8 mouse cellular contexts compared by ENCODE assay signal in the genomic region with DNA sequence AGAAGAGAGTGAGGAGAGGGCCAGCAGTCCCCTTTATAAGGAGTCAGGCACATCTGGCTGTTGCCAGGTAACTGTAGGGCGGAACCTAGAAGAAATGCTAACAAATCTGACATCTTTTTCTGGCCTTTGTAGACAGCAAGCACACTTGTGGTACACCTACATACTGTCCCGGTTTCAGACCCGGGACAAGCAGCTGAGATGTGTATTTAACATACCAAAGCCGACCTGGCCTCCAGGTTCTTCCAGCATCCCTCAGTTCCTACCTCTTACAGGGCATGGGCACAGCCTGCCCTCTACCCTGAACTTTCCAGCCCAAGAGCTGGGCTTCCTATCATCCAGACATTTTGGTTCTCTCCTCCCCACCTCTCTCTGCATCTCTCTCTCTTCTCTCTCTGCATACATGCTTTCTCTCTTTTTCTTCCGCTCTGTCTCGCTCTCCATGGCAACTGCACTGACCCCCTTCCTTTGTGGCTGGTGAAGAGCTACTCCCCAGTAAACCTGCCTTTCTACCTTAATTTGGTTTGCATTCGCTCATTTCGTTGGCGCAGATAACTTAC. TPM values are rescaled to one million over a fixed set of nuclear protein-coding genes. Genes with fewer than 3 reads are reported as not detected.
DNase-seq lines count a peak whose midpoint lies in the region; ATAC-seq lines count a peak whose summit lies in the region.

No protein-coding gene starts in this region.

- H3K4me1 ChIP-seq in heart, embryonic 16.5 days (ENCODE audit: control insufficient read depth, insufficient read depth, low read length): peaks cover 4% of the 10 kb centered on the region
- H3K4me1 ChIP-seq in embryonic facial prominence, embryonic 12.5 days: peaks cover 7% of the 10 kb centered on the region
- 0 out of 2 replicates have a peak, but pooled peaks cover 3% of the 10 kb centered on the region for H3K4me1 ChIP-seq in limb, embryonic 11.5 days (ENCODE audit: control insufficient read depth, insufficient read depth, low read length)
- H3K4me1 ChIP-seq in neural tube, embryonic 14.5 days (ENCODE audit: control insufficient read depth, insufficient read depth, low read length): no peaks in the 10 kb centered on the region; the same call in 1 of the 2 replicates

- WGBS in heart, embryonic 16.5 days: 39% methylated on average over 9 of the region's 9 CpGs
- 24% methylated on average over 9 of the region's 9 CpGs for WGBS in embryonic facial prominence, embryonic 12.5 days
- 36% methylated on average over 9 of the region's 9 CpGs for WGBS in limb, embryonic 11.5 days
- 19% methylated on average over 9 of the region's 9 CpGs for WGBS in neural tube, embryonic 14.5 days

- peak overlapping the region; percentile 30 for H3K4me3 ChIP-seq in heart, embryonic 16.5 days (ENCODE audit: low read length)
- H3K4me3 ChIP-seq in embryonic facial prominence, embryonic 12.5 days: no peak overlapping the region
- no peak overlapping the region for H3K4me3 ChIP-seq in limb, embryonic 11.5 days (ENCODE audit: low read depth, low read length)
- H3K4me3 ChIP-seq in neural tube, embryonic 14.5 days (ENCODE audit: low read depth, low read length): no peak overlapping the region

- H3K36me3 ChIP-seq in heart, embryonic 16.5 days (ENCODE audit: control insufficient read depth, insufficient read depth): no peaks in the 10 kb centered on the region
- no peaks in the 10 kb centered on the region for H3K36me3 ChIP-seq in embryonic facial prominence, embryonic 12.5 days
- no peaks in the 10 kb centered on the region for H3K36me3 ChIP-seq in limb, embryonic 11.5 days (ENCODE audit: control insufficient read depth, insufficient read depth, low read length)
- no peaks in the 10 kb centered on the region for H3K36me3 ChIP-seq in neural tube, embryonic 14.5 days (ENCODE audit: control insufficient read depth, insufficient read depth, low read length)

- no peaks in the 10 kb centered on the region for H3K9me3 ChIP-seq in heart, embryonic 16.5 days (replicated peaks; ENCODE audit: control insufficient read depth, low read length)
- H3K9me3 ChIP-seq in embryonic facial prominence, embryonic 12.5 days: no peaks in the 10 kb centered on the region
- no peaks in the 10 kb centered on the region for H3K9me3 ChIP-seq in limb, embryonic 11.5 days (ENCODE audit: control insufficient read depth, low read length)
- H3K9me3 ChIP-seq in neural tube, embryonic 14.5 days (ENCODE audit: control insufficient read depth, low read length): no peaks in the 10 kb centered on the region

- no peaks in the 10 kb centered on the region for H3K27me3 ChIP-seq in heart, embryonic 16.5 days (ENCODE audit: control insufficient read depth, insufficient read depth, low read length)
- no peaks in the 10 kb centered on the region for H3K27me3 ChIP-seq in embryonic facial prominence, embryonic 12.5 days
- no peaks in the 10 kb centered on the region for H3K27me3 ChIP-seq in limb, embryonic 11.5 days (ENCODE audit: control insufficient read depth, insufficient read depth, low read length)
- no peaks in the 10 kb centered on the region for H3K27me3 ChIP-seq in neural tube, embryonic 14.5 days (ENCODE audit: control insufficient read depth, insufficient read depth, low read length)

- no peak for DNase-seq in heart, adult 11 months
- peak; percentile 44 for DNase-seq in limb, embryonic 11.5 days (ENCODE audit: low spot score)
- no peak for DNase-seq in frontal cortex, adult 2 months (ENCODE audit: extremely low spot score in 1 of 2, low spot score in 1 of 2)
- DNase-seq in spleen, postnatal 36 days (ENCODE audit: low spot score in 2 of 2): no peak
- no peak for DNase-seq in urinary bladder, postnatal 4 days (ENCODE audit: low spot score in 2 of 2)

- H3K9ac ChIP-seq in heart, embryonic 16.5 days (ENCODE audit: low read length): no peak overlapping the region; the same call in none of the 2 replicates
- no peak overlapping the region for H3K9ac ChIP-seq in embryonic facial prominence, embryonic 12.5 days
- H3K9ac ChIP-seq in limb, embryonic 11.5 days (ENCODE audit: low read length): peak overlapping the region; percentile 51
- peak overlapping the region; percentile 0; the same call in 1 of the 2 replicates for H3K9ac ChIP-seq in neural tube, embryonic 14.5 days (replicated peaks; ENCODE audit: low read depth, low read length)

- peak overlapping the region; percentile 62 for H3K4me2 ChIP-seq in heart, embryonic 16.5 days (ENCODE audit: low read depth, low read length)
- peak overlapping the region; percentile 37; the same call in 1 of the 2 replicates for H3K4me2 ChIP-seq in embryonic facial prominence, embryonic 12.5 days (replicated peaks)
- H3K4me2 ChIP-seq in limb, embryonic 11.5 days (ENCODE audit: low read depth, severe bottlenecking): 0 out of 2 replicates have a peak overlapping the region, but pooled peaks have one; percentile 18
- peak overlapping the region; percentile 34; the same call in 1 of the 2 replicates for H3K4me2 ChIP-seq in neural tube, embryonic 14.5 days (ENCODE audit: low read depth, low read length)

- ATAC-seq in heart, embryonic 16.5 days (replicated peaks; ENCODE audit: extremely low read depth, insufficient read depth, low FRiP score): peak; percentile 14; the same call in 1 of the 2 replicates
- no peak for ATAC-seq in embryonic facial prominence, embryonic 12.5 days (ENCODE audit: insufficient number of reproducible peaks, insufficient read depth, low FRiP score, low TSS enrichment)
- ATAC-seq in limb, embryonic 11.5 days (ENCODE audit: insufficient number of reproducible peaks, low FRiP score, low TSS enrichment, low read depth): peak; percentile 13; the same call in 1 of the 2 replicates
- ATAC-seq in neural tube, embryonic 14.5 days (ENCODE audit: low read depth): peak; percentile 79

- peak overlapping the region; percentile 35 for H3K27ac ChIP-seq in heart, embryonic 16.5 days (ENCODE audit: low read length)
- peak overlapping the region; percentile 75 for H3K27ac ChIP-seq in embryonic facial prominence, embryonic 12.5 days
- no peak overlapping the region for H3K27ac ChIP-seq in limb, embryonic 11.5 days (replicated peaks; ENCODE audit: low read depth, low read length)
- peak overlapping the region; percentile 66; the same call in 1 of the 2 replicates for H3K27ac ChIP-seq in neural tube, embryonic 14.5 days (ENCODE audit: low read depth, low read length)

RNA-seq across cellular contexts. Expression of a gene that starts 18.1 kb away (rescaled TPM):
- polyA plus RNA-seq in heart, embryonic 16.5 days (2015; fragmentation: Nextera tagmentation; extraction: Ambion mirVana): 4.9 and 6.8 TPM in 2 replicates
- 7.9 and 9.4 TPM in 2 replicates for polyA plus RNA-seq in embryonic facial prominence, embryonic 12.5 days (2016; fragmentation: Nextera tagmentation; extraction: Ambion mirVana)
- 4.3 and 5.1 TPM in 2 replicates for polyA plus RNA-seq in limb, embryonic 11.5 days (2014; fragmentation: Nextera tagmentation; extraction: Ambion mirVana)
- polyA plus RNA-seq in neural tube, embryonic 14.5 days (2014; fragmentation: Nextera tagmentation; extraction: Ambion mirVana): 14.4 and 16.3 TPM in 2 replicates
- 3.5 and 4.6 TPM in 2 replicates for polyA plus RNA-seq in frontal cortex, adult 2 months (2012; rRNA removed)

RNA-seq across cellular contexts. Expression of a gene that starts 44.3 kb away (rescaled TPM):
- 16.0 and 17.6 TPM in 2 replicates for polyA plus RNA-seq in heart, embryonic 16.5 days (2015; fragmentation: Nextera tagmentation; extraction: Ambion mirVana)
- 46.3 and 47.1 TPM in 2 replicates for polyA plus RNA-seq in embryonic facial prominence, embryonic 12.5 days (2016; fragmentation: Nextera tagmentation; extraction: Ambion mirVana)
- polyA plus RNA-seq in limb, embryonic 11.5 days (2014; fragmentation: Nextera tagmentation; extraction: Ambion mirVana): 28.1 and 36.7 TPM in 2 replicates
- 26.5 and 41.2 TPM in 2 replicates for polyA plus RNA-seq in neural tube, embryonic 14.5 days (2014; fragmentation: Nextera tagmentation; extraction: Ambion mirVana)
- polyA plus RNA-seq in frontal cortex, adult 2 months (2012; rRNA removed): 56.1 and 62.4 TPM in 2 replicates

Comparison
In these comparisons a context has a peak if more than half of its experiments do, and no peak if none do; other contexts are left out.
1. H3K9ac ChIP-seq: peak in limb, embryonic 11.5 days (single experiment) and neural tube, embryonic 14.5 days (single experiment); none in heart, embryonic 16.5 days (single experiment) and embryonic facial prominence, embryonic 12.5 days (single experiment).
2. Peak in every context shown above with its lines, with median percentiles within 50 percentile points of each other: H3K4me2 ChIP-seq.